In genomic region chr6:113404649-113405448, GRCm38 (mm10) we compare ENCODE assay signal across 17 mouse cellular contexts. TPM values are rescaled to one million over a fixed set of nuclear protein-coding genes. Genes with fewer than 3 reads are reported as not detected.
A peak's percentile ranks its signal among the peaks of the same experiment; 100 is the strongest.
DNase-seq lines count a peak whose midpoint lies in the region; ATAC-seq and TF ChIP-seq lines count a peak whose summit lies in the region.
"Had no signal": no experiment of that assay in that cellular context is flagged by ENCODE, and none has a peak within 500 bp of the region (broad histone marks: within the 10 kb centered on the region; RNA-seq: fewer than 3 reads in every experiment).

No protein-coding gene starts in this region.

- TF ChIP-seq CTCF in Patski (IDR thresholded peaks at IDR 0.05): no peak

- no peak overlapping the region for H3K27ac ChIP-seq in intestine, embryonic 14.5 days (ENCODE audit: low read depth)
- H3K27ac ChIP-seq: embryonic facial prominence, embryonic 12.5 days; forebrain, embryonic 10.5 days; hindbrain, embryonic 15.5 days; limb, embryonic 12.5 days had no signal

- H3K27me3 ChIP-seq in Patski: no peaks in the 10 kb centered on the region
- H3K27me3 ChIP-seq in intestine, embryonic 14.5 days (replicated peaks; ENCODE audit: control insufficient read depth, insufficient read depth, low read length): no peaks in the 10 kb centered on the region
- H3K27me3 ChIP-seq: embryonic facial prominence, embryonic 12.5 days; hindbrain, embryonic 15.5 days; limb, embryonic 12.5 days had no signal

- no peaks in the 10 kb centered on the region for H3K4me1 ChIP-seq in intestine, embryonic 14.5 days (replicated peaks; ENCODE audit: control insufficient read depth, insufficient read depth, low read length)
- H3K4me1 ChIP-seq: forebrain, embryonic 10.5 days; hindbrain, embryonic 15.5 days had no signal

- WGBS in intestine, embryonic 14.5 days: 70% methylated on average over 12 of the region's 12 CpGs

- H3K4me2 ChIP-seq in intestine, embryonic 14.5 days (ENCODE audit: low read length): no peak overlapping the region
- H3K4me2 ChIP-seq: embryonic facial prominence, embryonic 12.5 days; hindbrain, embryonic 15.5 days; limb, embryonic 12.5 days had no signal

- DNase-seq in kidney, adult 11 months: peak; percentile 60
- DNase-seq in kidney, postnatal 10 days: no peak
- DNase-seq in Patski (ENCODE audit: low read depth, low spot score): peak; percentile 19
- no peak for DNase-seq in intestine, embryonic 14.5 days (ENCODE audit: low spot score)
- DNase-seq in kidney, postnatal 14 days: peak; percentile 47
- DNase-seq in thymus, adult 18-20 months: no peak
- no peak for DNase-seq in adrenal gland, adult (ENCODE audit: inconsistent age in 2 of 2, low spot score in 1 of 2)
- DNase-seq: adrenal gland, adult 2 months; cerebellum, postnatal 36 days; right cerebral cortex, postnatal 14 days; thymus, postnatal 25 days had no signal

- ATAC-seq in Patski: peak; percentile 72
- ATAC-seq in intestine, embryonic 14.5 days (replicated peaks; ENCODE audit: low FRiP score, low TSS enrichment, low read depth): peak; percentile 67
- ATAC-seq: CD4-positive, CD25-positive, alpha-beta regulatory T cell, adult 4 months had no signal

- no peak overlapping the region for H3K9ac ChIP-seq in intestine, embryonic 14.5 days (ENCODE audit: low read length)
- H3K9ac ChIP-seq: embryonic facial prominence, embryonic 12.5 days; hindbrain, embryonic 15.5 days; limb, embryonic 12.5 days had no signal

- no peaks in the 10 kb centered on the region; the same call in 1 of the 2 replicates for H3K36me3 ChIP-seq in intestine, embryonic 14.5 days (ENCODE audit: control insufficient read depth, insufficient read depth, low read length)
- H3K36me3 ChIP-seq: embryonic facial prominence, embryonic 12.5 days; hindbrain, embryonic 15.5 days had no signal

- CTCF ChIA-PET in Patski (lab: Charles Lee): interaction anchor here (0.7 to 2.5 kb wide), 3 partner anchors 15 to 65 kb away, joined by 3 to 6 read pairs (median 3); no protein-coding TSS in a partner anchor

- H3K4me3 ChIP-seq in intestine, embryonic 14.5 days (ENCODE audit: low read depth, low read length): no peak overlapping the region
- H3K4me3 ChIP-seq: embryonic facial prominence, embryonic 12.5 days; forebrain, embryonic 10.5 days; hindbrain, embryonic 15.5 days; limb, embryonic 12.5 days had no signal

- POLR2A ChIA-PET in Patski (lab: Charles Lee): interaction anchor here (0.9 kb wide), 1 partner anchor 15 kb away, joined by 4 read pairs; no protein-coding TSS in a partner anchor

- no peaks in the 10 kb centered on the region for H3K9me3 ChIP-seq in intestine, embryonic 14.5 days (ENCODE audit: control insufficient read depth, low read length)
- H3K9me3 ChIP-seq: embryonic facial prominence, embryonic 12.5 days; forebrain, embryonic 10.5 days; hindbrain, embryonic 15.5 days; limb, embryonic 12.5 days had no signal

- in situ Hi-C loops in Patski (cut with MboI; ENCODE audit: low pct_unique_long_range_greater_than_20kb): no loop called here

RNA-seq across cellular contexts. Expression of gene Rpusd3, which starts 14.3 kb away (rescaled TPM):
- polyA plus RNA-seq in Patski (2021): 16.6 TPM
- polyA plus RNA-seq in intestine, embryonic 14.5 days (2014; fragmentation: Nextera tagmentation; extraction: Ambion mirVana): 21.9 and 27.4 TPM in 2 replicates

RNA-seq across cellular contexts. Expression of gene Ttll3, which starts 15.8 kb away (rescaled TPM):
- polyA plus RNA-seq in Patski (2021): 10.1 TPM
- polyA plus RNA-seq in intestine, embryonic 14.5 days (2014; fragmentation: Nextera tagmentation; extraction: Ambion mirVana): 2.5 and 4.0 TPM in 2 replicates

RNA-seq across cellular contexts. Expression of gene Arpc4, which starts 26.9 kb away (rescaled TPM):
- 241 TPM for polyA plus RNA-seq in Patski (2021)
- 221 and 234 TPM in 2 replicates for polyA plus RNA-seq in intestine, embryonic 14.5 days (2014; fragmentation: Nextera tagmentation; extraction: Ambion mirVana)

RNA-seq across cellular contexts. Expression of gene Tada3, which starts 27.2 kb away (rescaled TPM):
- polyA plus RNA-seq in Patski (2021): 53.0 TPM
- polyA plus RNA-seq in intestine, embryonic 14.5 days (2014; fragmentation: Nextera tagmentation; extraction: Ambion mirVana): 50.5 and 53.4 TPM in 2 replicates

RNA-seq across cellular contexts. Expression of gene Cidec, which starts 30.7 kb away (rescaled TPM):
- polyA plus RNA-seq in Patski (2021): not detected
- polyA plus RNA-seq in intestine, embryonic 14.5 days (2014; fragmentation: Nextera tagmentation; extraction: Ambion mirVana): 2.2 and 3.1 TPM in 2 replicates
- polyA plus RNA-seq: CD4-positive, CD25-positive, alpha-beta regulatory T cell, adult 4 months; embryonic facial prominence, embryonic 12.5 days; forebrain, embryonic 10.5 days; hindbrain, embryonic 15.5 days; limb, embryonic 12.5 days; neural tube, embryonic 14.5 days had no signal

Comparison
In these comparisons a context has a peak if more than half of its experiments do, and no peak if none do; other contexts are left out.
1. DNase-seq: peak in kidney, adult 11 months (single experiment), Patski (single experiment) and kidney, postnatal 14 days (single experiment); none in kidney, postnatal 10 days (single experiment), intestine, embryonic 14.5 days (single experiment), thymus, adult 18-20 months (0 of 2) and adrenal gland, adult (0 of 2).